Mouse (Mus musculus) small intestine, adult 2 months (tissue): ENCODE results near the gene Larp6.

ENCODE experiments used
- CTCF ChIP-seq: fragments of 200-500 bp; IDR thresholded peaks from 2 replicates; pipeline ENCODE4 v1.5.1; 2012; ENCODE audit warnings: low read depth, mild to moderate bottlenecking, control low read depth, inconsistent platforms, low read length, moderate library complexity, mixed read lengths; ENCODE audit not compliant: insufficient replicate concordance, insufficient read length; ENCODE audit errors: extremely low read depth
- POLR2A ChIP-seq: fragments of 200-500 bp; IDR thresholded peaks from 2 replicates; pipeline ENCODE4 v1.6.1; 2012; ENCODE audit warnings: low read depth, mild to moderate bottlenecking, control low read depth, inconsistent platforms, low read length, moderate library complexity

GRCm38 (mm10) chr9:60734321-60734720 lies 21.5 kb downstream of the Larp6 start:
- no peak for TF ChIP-seq CTCF
- no peak for TF ChIP-seq POLR2A
